Mouse (Mus musculus) bone marrow macrophage, adult 2 months (primary cell): ENCODE measurements around the gene Slc25a33. TPM values are rescaled to one million over a fixed set of nuclear protein-coding genes. Genes with fewer than 3 reads are reported as not detected.

Experiments used
- H3K27ac ChIP-seq: 2 replicates; pipeline ENCODE4 v1.5.1; 2012; ENCODE audit warnings: low read depth, low read length; ENCODE audit not compliant: insufficient read depth
- H3K4me1 ChIP-seq: 2 replicates; pipeline ENCODE4 v1.6.1; 2012; ENCODE audit warnings: low read length; ENCODE audit not compliant: control insufficient read depth, insufficient read depth
- H3K4me3 ChIP-seq: 2 replicates; pipeline ENCODE4 v1.5.1; 2012; ENCODE audit warnings: mild to moderate bottlenecking, low read length, moderate library complexity; ENCODE audit not compliant: insufficient read depth
- CTCF ChIP-seq: IDR thresholded peaks from 2 replicates; pipeline ENCODE4 v1.5.1; 2012; ENCODE audit warnings: low read depth, mild to moderate bottlenecking, low read length, moderate library complexity
- POLR2A ChIP-seq: IDR thresholded peaks from 2 replicates; pipeline ENCODE4 v1.6.1; 2012; ENCODE audit warnings: mild to moderate bottlenecking, low read depth, low read length, borderline replicate concordance
- polyA plus RNA-seq: library from polyadenylated mRNA; stranded (reverse); fragments of >200 nt; gene quantifications from 2 replicates; pipeline ENCODE4 v1.2.4, GENCODE M21; 2012; ENCODE audit not compliant: missing spikeins, insufficient read depth, insufficient read length

Gene Slc25a33
- polyA plus RNA-seq, 1 experiment, result 3.1 TPM

- H3K27ac ChIP-seq, result no peak overlapping the region
- H3K4me1 ChIP-seq, result peaks cover 13% of the 10 kb centered on the region
- TF ChIP-seq CTCF, result no peak
- TF ChIP-seq POLR2A, result no peak
- H3K4me3 ChIP-seq, result no peak overlapping the region
Observed at GRCm38 (mm10) chr4:149732800-149733199, 41.3 kb downstream of the Slc25a33 start.

- no peak for TF ChIP-seq POLR2A
- TF ChIP-seq CTCF, result no peak
- no peak overlapping the region for H3K4me3 ChIP-seq
- peaks cover 13% of the 10 kb centered on the region for H3K4me1 ChIP-seq
- H3K27ac ChIP-seq, result no peak overlapping the region
Observed at GRCm38 (mm10) chr4:149732313-149732712, 41.8 kb downstream of the Slc25a33 start.

DNA sequence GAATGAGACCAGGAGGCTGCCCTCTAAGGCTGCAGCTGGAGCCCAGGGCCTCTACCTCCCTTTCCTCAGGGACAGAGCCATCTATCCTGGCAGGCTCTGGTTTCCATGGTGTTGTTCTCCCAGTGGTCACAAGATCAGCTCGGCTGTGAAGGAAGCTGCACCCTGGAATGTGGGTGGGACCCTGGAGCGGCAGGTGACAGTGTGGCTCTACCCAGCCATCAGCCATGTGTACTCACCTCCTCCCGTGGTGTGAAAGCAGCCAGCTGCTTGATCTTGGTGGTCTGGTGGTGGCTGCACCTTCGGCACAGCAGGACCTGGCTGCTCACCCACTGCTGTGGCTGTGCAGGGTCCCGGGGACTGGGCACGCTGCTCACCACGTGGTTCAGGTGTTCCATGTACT, 43.2 kb downstream of the Slc25a33 start:
- no peak overlapping the region for H3K27ac ChIP-seq
- peaks cover 4% of the 10 kb centered on the region; the same call in 1 of the 2 replicates for H3K4me1 ChIP-seq
- no peak overlapping the region for H3K4me3 ChIP-seq
- TF ChIP-seq CTCF, result no peak
- TF ChIP-seq POLR2A, result no peak

- TF ChIP-seq CTCF, result no peak
- TF ChIP-seq POLR2A, result no peak
- no peaks in the 10 kb centered on the region for H3K4me1 ChIP-seq
- no peak overlapping the region for H3K4me3 ChIP-seq
- H3K27ac ChIP-seq, result no peak overlapping the region
Observed at GRCm38 (mm10) chr4:149728810-149729209, 45.3 kb downstream of the Slc25a33 start.

DNA sequence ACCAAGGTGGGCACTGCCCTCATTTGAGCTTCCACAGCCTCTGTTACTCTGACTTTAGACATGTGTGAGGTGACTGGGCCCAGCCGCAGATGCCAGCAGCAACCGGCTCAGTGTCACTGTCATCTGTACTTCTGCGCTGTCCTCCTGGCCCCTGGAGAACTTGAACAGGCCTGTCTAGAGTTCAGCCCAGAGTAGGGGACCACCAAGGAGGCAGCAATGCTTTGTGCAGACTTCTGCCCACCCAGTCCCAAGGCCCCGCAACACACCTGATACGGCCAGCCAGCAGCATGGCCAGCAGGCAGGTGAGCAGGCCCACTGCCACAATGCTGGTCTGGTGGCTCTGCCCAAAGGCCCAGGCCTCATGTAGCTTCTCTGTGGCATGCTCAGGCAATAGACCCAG, 46.4 kb downstream of the Slc25a33 start:
- Histone ChIP-seq H3K4me1 (no peaks in the 10 kb centered on the region), H3K27ac (no peak overlapping the region), H3K4me3 (no peak overlapping the region)
- TF ChIP-seq CTCF (no peak), POLR2A (no peak)

GRCm38 (mm10) chr4:149725661-149726350, 48.3 kb downstream of the Slc25a33 start:
- Histone ChIP-seq H3K4me3 (no peak overlapping the region), H3K27ac (no peak overlapping the region), H3K4me1 (no peaks in the 10 kb centered on the region)
- TF ChIP-seq CTCF (peak; percentile 47), POLR2A (no peak)

DNA sequence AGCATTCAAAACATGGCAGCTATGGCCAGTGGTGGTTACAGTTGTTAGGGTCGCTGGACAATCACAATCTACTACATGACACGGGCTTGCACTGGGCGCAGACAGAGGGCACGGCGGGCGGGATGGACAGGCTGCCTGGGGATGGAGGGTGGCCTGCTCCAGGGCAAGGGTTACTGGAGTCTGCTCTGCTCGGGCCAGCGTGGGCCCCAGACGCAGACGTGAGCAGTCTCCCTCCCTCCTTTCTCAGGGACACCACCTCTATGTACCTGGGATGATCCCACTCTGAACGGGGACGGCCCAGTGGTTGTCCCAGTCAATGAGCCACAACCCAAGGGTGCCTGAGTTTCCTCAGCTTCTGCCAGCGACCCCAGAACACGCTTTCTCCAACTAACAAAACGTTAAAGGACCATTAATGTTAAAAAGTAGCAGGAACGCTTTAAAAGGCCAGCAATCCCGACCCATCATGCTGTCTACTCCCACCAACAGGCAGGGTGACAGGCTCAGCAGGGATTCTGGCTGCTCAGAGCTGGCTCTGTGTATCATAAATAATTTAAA, 49.1 kb downstream of the Slc25a33 start:
- no peak for TF ChIP-seq POLR2A
- no peak for TF ChIP-seq CTCF
- Histone ChIP-seq H3K4me1 (no peaks in the 10 kb centered on the region), H3K4me3 (no peak overlapping the region), H3K27ac (no peak overlapping the region)

- TF ChIP-seq POLR2A (no peak), CTCF (peak; percentile 20; the same call in 1 of the 2 replicates)
- Histone ChIP-seq H3K4me1 (no peaks in the 10 kb centered on the region), H3K4me3 (no peak overlapping the region), H3K27ac (no peak overlapping the region)
Observed at GRCm38 (mm10) chr4:149723855-149724731, 50.0 kb downstream of the Slc25a33 start.

DNA sequence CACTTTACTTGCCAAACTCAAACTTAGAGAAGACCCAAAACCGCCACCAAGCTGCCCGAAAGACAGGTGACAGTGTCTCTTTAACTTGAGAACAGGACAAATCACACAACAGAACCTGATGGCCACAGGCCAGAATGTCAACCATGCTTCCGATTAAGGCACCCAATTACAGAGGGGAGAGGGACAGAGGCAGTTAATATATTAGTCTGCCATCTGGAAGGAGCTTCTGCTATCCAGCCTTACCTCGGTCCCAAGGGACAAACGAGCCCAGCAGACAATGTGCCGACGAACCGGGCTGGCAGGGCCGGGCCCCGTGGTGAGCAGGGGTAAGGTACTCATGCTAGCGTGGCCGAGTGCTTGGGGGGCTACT, 51.1 kb downstream of the Slc25a33 start:
- Histone ChIP-seq H3K27ac (no peak overlapping the region), H3K4me3 (no peak overlapping the region), H3K4me1 (no peaks in the 10 kb centered on the region)
- TF ChIP-seq CTCF, result no peak
- no peak for TF ChIP-seq POLR2A
